Mouse (Mus musculus) T-helper 1 cell (primary cell): Measurements from ENCODE around the gene Gp9.

ENCODE experiments used
- in situ Hi-C: fragments of 300-600 bp; cut with MboI, MseI; formaldehyde crosslinking; loops from one replicate; pipeline ENCODE4 v1.15.1; 2025; ENCODE audit warnings: high pct_unique_total_duplicates

The Gp9 gene

DNA sequence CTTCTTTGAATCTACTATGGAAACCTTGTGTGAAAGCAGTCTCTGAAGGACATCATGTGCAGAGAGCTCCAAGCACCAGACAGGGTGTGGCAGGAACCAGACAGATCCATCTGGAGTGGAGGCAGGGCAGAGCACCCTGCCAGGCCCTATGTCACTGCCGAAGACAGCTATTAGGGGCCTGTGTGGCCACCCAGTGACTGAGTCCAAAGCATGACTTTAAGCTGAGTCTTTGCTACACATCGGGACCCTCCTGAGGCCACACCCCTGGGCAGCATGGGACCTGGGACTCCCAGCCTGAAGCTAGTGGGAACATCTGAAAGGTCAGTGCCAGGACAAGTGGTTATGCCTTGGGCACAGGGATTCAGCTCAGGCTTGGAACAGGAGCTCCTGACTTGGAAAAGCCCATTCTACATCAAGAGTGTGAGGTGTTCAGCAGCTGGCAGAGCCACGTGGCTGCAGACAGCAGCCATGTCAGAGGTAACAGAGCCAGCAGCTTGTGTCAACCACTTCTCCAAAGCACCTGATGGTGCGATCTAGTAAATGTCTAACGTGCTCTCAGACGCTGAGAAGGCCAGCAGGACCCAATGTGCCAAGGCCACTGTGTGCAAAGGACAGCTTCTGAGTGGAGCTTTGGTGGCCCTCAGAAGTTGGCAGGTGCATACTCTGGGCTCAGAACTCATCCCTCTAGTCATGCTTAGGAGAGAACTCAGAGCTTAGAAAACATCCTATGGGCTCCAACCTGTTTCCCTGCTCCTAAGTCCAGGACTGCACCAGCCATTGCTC is 9.4 kb downstream of the Gp9 start:
- in situ Hi-C loops, result no loop called here

DNA sequence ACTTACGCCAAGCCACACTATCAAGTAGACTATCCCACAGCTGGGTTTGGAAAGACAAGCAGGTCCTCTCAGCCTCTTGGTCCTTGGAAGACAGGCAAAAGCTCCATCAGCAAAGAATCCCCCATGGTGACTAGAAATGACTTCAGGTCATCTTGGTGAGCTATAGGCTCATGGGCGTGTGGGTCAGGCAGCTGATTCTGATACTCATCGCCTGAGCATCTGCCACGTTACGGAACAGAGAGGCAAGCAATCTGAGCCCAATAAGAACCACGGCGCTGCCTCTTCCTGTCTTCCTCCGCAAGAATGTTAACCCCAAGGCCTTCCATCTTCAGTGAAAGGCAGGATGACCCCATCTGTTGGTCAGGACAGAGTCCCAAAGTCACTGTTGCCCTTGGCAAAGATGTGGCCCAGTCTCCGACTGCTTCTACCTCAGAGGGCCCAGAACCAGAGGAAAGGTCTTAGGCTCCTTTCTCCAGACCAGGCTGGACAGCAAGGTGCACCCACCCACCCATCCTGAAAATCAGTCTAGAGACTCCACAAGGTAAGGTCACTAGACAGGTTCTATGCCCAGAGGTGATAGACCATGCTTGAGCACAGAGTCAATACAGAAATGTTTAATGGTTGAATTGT is 10.5 kb downstream of the Gp9 start:
- in situ Hi-C loops, result no loop called here

DNA sequence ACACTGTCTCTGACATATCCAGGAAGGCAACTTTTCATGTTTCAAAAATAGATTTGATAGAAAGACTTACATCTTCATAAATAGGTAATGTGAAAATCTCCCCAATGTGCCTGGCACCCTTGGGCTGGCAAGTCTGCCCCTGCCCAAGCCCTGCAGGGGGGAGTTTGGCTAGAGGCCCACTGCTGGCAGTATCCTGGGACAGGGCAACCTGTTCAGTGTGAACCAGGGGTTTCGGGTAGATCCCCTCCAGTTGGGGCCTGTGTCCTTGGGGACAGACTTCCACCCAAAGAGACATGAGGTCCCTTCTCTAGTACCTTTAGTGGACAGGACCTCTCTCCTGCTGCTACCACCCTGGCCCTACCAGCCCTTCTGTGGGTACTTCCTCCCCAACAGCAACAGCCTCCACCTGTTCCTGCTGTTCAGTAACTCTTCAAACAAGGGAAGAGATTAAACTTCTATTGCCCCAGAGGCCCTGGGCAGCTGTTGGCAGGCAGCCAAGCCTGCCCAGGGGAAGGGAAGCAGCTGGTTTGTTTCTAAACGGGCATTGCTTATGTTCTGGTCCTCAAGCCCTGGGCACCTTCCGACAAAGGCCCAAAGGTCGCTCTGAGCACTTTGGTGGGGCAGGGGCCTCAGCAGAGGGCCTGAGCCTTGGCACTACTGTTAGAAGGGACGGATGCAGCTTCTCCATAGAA is 11.2 kb downstream of the Gp9 start:
- in situ Hi-C loops, result no loop called here

DNA sequence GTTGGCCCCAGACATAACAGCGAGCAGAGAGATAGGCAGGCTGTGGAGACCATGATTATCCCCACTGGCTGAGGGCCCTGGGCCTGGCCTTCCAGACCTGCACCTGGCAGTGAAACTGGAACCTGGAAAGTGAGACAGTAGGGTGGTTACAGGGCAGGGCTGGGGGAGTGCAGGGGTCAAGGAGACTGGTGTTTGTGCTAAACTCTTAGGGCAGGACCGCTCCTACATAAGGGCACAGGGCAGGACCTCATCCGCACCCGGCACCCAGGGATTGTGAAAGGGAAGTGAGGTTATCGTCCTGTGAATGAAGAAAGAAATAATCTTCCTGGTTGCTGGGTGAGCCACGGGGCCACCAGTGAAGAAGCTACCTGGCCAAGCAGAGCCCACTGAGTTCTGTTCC is 11.9 kb downstream of the Gp9 start:
- in situ Hi-C loops, result no loop called here

DNA sequence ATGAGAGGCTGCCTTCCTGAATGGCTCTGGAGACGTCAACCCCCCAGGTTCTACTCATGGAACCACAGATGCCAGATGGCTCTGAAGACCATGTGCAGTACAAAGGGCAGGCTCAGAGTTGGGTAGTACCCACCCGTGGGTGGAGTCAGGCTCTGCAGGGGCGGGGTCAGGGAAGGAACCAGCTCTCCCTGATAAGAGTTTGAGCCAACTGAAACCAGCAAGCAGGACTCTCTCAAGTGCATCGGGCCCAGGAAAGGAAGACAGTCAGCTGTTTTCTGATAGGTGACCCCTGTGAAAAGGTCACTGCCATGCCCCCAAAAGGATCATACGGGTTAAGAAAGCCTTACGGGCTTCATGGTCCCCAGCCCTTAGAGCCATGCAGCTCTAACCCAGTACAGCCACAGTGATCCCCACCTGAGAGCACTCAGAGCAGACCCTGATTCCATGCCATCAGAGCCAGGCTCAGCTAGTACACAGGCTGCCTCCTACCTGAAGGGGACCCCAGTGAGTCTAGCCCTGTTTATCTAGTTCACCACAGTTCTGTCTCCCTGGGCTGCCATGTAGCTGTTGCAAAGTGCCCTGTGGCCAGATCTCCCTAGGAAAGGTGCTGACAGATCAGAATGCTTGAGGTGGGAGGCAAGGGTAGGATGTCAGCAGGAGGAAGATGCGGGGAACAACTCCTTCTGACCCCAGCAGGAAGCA is 13.1 kb downstream of the Gp9 start:
- in situ Hi-C loops, result no loop called here

DNA sequence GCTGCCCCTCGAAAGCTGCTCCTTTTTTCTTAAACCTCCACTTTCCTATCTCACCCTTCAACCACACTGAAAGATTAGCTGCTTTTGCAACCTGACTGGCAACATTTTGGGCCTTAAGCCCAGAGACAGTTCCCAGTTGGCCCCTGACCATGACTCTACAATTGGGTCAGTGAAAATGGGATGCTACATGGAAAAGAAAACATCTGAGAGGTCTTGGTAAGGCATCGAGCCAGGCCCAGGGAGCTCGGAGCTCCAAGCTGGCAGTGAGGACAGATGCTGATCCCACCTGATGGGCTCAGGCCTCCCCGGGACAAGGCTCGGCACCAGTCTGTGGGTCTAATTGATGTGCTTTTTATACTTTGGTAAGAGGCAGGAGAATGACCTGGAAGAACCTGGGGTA is 14.0 kb downstream of the Gp9 start:
- in situ Hi-C loops, result no loop called here

DNA sequence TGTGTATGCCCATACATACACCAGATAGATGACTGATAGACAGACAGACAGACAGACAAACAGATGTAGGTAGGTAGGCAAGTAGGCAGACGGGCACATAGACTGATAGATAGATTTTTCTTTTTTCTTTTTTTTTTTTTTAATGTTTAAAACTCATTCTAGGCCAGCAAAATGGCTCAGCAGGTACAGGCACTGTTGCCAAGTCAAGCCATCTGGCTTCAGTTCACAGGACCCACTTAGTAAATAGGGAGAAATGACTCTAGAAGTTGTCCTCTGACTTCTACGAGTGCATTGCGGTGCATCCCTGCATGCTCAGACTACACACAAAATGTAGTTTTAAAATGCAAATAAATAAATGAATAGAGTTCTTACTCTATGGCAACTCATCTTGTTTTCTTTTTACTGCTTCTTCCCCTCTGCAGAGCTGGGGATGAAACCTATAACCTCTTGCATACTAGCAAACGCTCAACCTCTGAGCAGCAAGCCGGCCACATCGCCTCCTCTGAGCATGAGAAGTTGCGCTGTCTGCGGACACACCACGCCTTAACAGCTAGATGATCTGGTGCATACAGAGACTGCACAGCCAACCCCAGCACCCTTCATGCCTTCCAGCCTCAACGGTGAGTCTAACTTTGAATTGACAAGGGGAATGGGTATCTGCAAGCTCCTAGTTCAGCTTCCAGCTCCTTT is 16.1 kb downstream of the Gp9 start:
- in situ Hi-C loops, result no loop called here

DNA sequence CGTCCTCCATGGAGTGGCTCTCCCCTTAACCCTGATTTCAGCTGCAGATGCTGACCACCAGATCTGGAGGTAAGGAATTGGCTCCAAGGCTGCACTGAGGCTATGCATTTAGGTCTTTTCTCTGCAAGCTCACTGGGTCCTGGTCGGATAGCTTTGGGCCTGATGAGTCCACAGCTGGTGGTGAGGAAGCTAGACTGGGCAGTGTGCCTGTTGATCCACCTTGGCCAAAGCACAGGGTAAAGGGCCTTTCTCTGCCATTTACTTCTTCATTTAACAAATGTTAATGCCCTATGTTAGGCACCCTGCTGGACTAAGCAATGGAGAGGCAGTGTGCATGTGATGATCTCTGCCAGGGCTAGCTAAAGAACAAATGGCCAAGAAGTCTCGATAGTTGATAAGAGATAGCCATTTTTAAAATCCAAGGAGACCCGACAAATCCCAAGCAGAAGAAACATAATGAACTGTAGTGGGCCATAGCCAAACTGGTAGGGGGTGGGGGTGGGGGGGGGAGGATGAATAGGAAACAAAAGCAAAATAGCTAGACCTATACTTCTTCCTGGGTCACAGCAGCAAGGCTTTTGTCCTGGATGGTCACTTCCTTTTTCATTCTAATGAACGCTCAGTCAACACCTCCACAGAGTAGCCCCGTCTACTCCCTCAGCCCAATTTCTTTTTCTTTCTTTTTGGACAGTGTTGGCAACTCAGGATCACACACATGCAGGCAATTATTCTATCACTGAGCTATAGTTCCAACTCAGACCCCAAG is 17.7 kb downstream of the Gp9 start:
- in situ Hi-C loops, result no loop called here

DNA sequence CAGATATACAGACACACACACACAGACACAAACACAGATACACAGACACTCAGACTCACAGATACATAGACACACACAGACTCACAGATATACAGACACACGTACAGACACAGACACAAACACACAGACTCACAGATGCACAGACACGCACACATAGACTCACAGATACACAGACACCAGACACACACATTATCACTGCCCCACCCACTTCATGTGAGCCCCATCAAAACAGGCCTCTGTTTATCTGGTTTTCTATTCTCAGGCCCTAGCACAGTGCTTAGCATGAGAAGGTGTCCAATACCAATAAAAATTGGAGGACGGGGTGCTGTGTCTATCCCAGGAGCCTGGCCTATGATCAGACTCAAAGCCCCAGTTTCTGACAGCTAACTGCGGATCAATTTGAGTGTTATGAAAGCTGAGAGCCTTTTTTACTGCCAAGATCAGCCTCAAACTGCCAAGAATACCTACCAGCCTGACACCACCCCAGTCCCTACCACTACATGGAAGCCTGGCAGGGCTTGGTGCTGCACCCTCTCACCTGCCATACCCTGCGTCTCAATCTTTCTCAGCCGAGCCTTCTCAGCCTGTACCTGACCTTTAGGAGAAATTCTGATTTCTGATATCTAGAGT is 18.5 kb downstream of the Gp9 start:
- in situ Hi-C loops, result no loop called here

DNA sequence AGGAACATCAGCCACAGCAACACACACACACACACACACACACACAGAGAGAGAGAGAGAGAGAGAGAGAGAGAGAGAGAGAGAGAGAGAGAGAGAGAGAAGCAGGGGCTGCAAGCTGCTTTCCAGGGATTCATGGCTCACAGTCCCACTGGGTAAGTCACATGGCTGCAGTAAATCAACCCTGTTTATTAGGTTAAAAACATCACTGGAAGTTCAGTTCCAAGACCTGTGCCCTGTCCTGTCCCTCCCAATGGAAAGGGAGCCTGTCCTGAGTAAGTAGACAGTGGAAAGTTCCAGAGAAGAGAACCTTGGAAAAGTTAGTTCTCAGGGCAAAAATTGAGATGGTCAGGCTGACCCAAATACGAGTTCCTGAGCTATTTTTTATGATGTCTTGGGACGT is 19.4 kb downstream of the Gp9 start:
- in situ Hi-C loops, result no loop called here

DNA sequence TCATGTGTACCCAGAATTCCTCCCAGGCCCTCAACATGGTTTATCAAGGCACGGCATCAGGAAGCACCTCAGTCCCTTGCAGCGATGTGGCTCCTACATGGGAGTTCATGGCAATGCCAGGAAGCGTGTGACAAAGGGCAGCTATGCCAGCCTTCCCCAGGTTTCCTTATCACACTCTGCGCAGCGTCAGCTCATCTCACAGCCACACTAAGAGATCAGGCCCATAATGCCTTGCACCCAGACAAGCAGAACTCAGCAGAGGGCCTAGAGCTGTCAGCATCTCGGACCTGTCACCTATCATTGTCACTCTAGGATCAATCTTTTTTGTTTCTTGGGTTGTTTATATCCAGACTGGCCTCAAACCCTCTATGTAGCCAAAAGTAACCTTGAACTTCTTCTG is 21.7 kb downstream of the Gp9 start:
- in situ Hi-C loops, result no loop called here

DNA sequence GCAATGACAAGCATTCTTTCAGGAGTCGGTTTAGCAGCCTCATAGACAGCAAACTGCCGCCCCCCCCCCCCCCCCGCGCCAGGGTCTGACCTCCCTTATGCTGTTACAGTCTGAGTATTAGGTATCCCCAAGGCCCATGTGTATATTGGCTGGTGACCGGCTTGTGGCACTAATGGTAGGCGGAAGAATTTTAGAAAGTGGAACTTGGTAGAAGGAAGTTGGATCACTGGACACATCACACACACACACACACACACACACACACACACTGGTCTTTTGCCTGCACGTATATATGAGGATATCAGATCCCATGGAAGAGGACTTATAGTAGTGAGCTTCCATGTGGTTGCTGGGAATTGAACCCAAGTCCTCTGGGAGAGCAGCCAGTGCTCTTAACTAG is 24.6 kb downstream of the Gp9 start:
- in situ Hi-C loops, result no loop called here

DNA sequence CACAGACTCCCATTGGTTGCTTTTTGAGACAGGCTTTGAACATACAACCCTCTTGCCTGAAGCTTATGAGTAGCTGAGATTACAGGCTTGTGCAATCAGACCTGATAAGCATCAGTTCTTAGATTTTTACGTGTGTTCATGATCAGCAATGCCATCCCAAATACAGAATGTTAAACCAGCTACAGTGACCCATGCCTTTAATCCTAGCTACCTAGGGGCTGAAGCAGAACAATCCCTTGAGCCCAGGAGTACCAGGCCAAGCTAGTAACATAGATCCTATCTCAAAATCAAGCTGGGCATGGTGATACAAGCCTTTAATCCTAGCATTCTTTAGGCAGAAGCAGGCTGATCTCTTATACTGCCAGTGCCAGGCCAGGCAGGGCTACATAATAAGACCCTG is 26.2 kb downstream of the Gp9 start:
- in situ Hi-C loops, result no loop called here

DNA sequence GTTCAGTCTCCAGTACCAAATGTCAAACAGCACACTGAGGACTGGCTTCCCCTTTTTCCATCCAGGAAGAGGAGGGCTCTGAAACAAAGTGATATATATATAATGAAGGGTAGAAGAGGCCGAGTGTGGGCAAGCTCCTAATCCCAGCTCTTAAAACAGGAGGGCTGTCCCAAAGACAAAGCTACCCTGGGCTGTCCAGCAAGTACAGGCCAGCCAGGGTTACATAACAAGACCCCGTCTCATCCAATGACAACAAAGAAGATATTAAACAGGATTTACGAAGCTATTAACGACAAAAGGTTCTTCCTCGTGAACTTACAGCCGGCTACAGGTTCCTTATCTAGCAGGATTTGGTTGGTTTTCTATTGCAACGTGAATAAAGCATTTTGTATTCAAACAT is 27.0 kb downstream of the Gp9 start:
- in situ Hi-C loops, result no loop called here

DNA sequence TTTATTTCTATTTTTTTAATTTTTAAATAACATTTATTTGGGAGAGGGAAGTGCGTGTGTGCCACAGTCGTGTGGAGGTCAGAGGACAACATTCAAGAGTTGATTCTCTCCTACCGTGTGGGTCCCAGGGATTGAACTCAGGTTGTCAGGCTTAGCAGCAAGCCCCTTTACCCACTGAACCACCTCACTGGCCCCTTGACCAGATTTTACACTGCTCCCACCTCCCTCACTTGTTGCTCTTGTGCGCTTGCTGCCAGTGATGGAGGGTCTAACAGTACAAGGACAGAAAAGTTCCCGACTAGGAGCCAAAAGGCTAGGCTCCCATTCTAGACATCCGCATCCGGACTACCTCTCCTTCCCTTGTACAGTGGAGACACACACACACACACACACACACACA is 27.6 kb downstream of the Gp9 start:
- in situ Hi-C loops, result no loop called here

DNA sequence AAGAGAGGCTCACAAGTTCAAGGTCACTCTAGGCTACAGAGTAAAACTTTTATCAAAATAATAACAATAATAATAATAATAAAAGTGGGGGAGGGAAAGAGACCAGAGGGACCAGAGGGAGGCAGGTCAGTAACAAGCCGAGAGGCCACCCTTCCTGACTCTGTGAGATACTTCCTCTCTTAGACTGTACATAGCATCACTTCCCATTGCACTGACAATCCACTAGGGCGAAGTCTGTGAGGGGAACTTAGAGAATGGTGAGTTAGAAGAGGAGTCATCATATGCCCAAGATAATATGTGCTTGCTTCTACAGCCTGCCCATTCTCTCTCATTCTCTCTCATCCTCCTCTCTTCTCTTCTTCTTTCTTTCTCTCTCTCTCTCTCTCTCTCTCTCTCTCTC is 28.2 kb downstream of the Gp9 start:
- in situ Hi-C loops, result no loop called here

DNA sequence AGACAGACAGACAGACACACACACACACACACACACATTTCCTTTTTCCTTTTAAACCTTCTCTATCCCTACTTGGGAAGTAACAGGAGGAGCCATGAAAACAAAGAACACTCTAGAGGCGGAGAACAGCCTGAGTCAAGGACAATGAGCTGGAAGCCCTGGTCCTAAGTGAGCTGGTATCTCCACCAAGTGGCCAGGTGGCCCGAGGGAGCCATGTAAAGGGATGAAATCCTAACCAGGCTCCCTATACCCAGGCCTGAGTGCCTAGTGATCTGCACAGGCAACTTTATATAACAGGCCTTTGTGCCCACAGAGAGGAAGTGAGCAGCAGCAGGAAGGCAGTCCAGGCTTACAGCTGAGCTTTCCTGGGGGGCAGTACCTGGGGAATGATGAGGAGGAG is 29.0 kb downstream of the Gp9 start:
- in situ Hi-C loops, result no loop called here

DNA sequence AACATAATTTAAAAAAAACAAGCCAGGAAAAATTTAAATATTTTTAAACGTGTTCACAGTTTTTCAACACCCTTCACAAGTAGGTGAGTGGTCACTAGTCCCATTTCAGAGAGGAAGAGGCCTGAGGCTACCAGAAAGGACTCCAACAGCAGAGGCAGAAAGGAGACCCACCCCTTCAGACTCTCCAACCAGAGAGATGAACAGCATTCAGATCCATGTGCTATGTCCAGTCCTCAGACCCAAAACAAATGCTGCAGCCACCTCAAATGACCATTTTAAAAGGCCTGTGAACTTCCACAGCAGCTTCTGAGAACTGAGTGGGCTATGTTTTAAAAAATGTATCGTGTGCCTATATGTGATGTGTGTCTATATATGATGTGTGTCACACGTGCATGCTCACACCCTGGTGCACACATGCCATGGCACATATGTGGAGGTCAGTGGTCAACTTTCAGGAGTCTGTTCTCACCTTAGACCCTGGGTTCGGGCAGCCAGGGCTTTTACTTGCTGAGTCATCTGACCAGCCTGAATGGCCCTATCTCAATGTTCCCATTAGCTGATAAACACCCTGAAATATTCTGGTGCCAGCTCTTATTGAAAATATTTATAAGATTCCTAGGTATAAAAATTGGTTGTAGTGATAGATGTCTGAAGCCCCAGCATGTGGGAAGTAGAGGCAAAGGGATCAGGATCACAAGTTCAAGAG is 30.0 kb downstream of the Gp9 start:
- in situ Hi-C loops, result no loop called here

DNA sequence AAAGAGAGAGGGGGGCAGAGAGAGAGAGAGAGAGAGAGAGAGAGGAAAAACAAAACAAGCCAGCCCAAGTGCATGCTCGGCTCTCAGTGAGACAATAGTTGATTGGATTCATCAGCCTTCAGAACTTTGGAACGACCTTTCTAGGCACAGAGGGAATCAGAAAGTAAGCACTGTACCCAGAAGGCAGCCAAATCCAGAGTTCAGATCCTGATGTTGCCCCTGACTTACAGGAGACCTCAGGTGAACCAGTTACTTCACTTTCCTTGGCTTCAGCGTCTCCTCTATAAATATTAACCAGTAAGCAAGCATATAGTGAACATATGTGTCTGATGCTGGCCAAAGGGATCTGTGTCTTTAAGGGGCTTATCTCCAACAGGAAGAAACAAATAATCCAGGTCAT is 30.6 kb downstream of the Gp9 start:
- in situ Hi-C loops, result no loop called here

DNA sequence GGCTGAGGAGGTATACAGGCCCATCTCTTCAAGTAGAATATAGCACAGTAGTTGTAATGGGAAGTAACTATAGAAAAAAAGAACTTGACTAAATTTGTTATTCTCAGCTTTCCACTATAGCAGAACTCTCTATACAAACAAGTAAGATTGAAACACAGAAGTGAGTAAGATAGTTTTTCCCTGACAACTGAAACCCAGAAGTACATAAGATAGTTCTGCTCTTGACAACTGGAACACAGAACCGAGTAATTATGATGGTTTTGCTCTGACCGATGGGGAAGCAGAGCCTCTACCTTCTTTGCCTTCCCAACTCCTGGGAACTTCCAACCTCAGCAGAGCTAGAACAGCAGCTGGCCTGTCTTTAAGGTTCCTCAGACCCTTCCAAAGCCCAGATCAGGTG is 31.3 kb downstream of the Gp9 start:
- in situ Hi-C loops, result no loop called here
